ENCODE assay signal across 26 mouse cellular contexts in the genomic region with DNA sequence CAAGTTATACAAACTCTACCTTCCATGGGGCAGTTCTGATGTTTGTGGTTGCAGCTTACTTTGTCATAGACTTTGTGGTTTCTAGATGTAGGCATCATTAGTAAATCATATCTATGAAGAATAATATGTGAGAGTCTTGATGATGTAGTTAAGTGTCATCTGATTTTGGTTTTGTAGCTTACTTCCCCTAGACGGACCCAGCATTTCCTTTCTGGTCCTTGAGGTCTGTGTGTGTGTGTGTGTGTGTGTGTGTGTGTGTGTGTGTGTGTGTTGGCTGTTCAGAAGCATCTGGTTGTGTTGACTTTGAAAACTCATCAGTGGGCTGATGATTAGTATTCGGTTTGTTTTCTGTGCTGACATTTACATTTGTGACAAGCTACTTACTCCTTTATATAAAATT. TPM values are rescaled to one million over a fixed set of nuclear protein-coding genes. Genes with fewer than 3 reads are reported as not detected.
DNase-seq lines count a peak whose midpoint lies in the region; ATAC-seq and TF ChIP-seq lines count a peak whose summit lies in the region.
"Had no signal": no experiment of that assay in that cellular context is flagged by ENCODE, and none has a peak within 500 bp of the region (broad histone marks: within the 10 kb centered on the region; RNA-seq: fewer than 3 reads in every experiment).

No protein-coding gene starts in this region.

- no peak for TF ChIP-seq CTCF in bone marrow macrophage, adult 2 months (IDR thresholded peaks at IDR 0.05; ENCODE audit: low read depth, low read length)

- peaks cover 45% of the 10 kb centered on the region for H3K4me1 ChIP-seq in bone marrow macrophage, adult 2 months (ENCODE audit: control insufficient read depth, insufficient read depth, low read length)

- DNase-seq in 416B (ENCODE audit: low read depth), result peak; percentile 83
- DNase-seq in right cerebral cortex, postnatal 25 days, result no peak
- DNase-seq in urinary bladder, adult 18-20 months (ENCODE audit: low spot score in 2 of 2), result no peak
- no peak for DNase-seq in cerebellum, postnatal 4 days (ENCODE audit: low spot score in 2 of 2)
- DNase-seq: adrenal gland, adult 2 months; adrenal gland, postnatal 10 days; adrenal gland, postnatal 25 days; cerebellum, adult 11-12 months; cerebellum, adult 2 months; cerebellum, adult 9-10 months; cerebellum, postnatal 10 days; cerebellum, postnatal 25 days had no signal

- H3K4me2 ChIP-seq in myocyte (ENCODE audit: low read depth), result peak overlapping the region; percentile 66
- H3K4me2 ChIP-seq: embryonic facial prominence, embryonic 12.5 days; forebrain, embryonic 12.5 days had no signal

- H3ac ChIP-seq in myocyte (ENCODE audit: control insufficient read depth, insufficient read length), result no peak overlapping the region

- peak; percentile 48 for ATAC-seq in inflammation-experienced regulatory T-cells, adult 6 months
- ATAC-seq in megakaryocyte progenitor cell, adult 5-6 weeks (replicated peaks; ENCODE audit: poor library complexity), result no peak
- ATAC-seq: activated CD4-positive, CD25-positive, alpha-beta regulatory T cell, adult 4 months; forebrain, embryonic 14.5 days; forebrain, embryonic 16.5 days; Patski had no signal

- no peaks in the 10 kb centered on the region for H3K27me3 ChIP-seq in myocyte (ENCODE audit: control insufficient read depth, insufficient read depth, insufficient read length)
- H3K27me3 ChIP-seq: CH12.LX, Patski had no signal

- peaks cover 15% of the 10 kb centered on the region for H3K79me2 ChIP-seq in myocyte (ENCODE audit: control insufficient read depth, insufficient read depth)

- peak overlapping the region; percentile 83 for H3K27ac ChIP-seq in bone marrow macrophage, adult 2 months (ENCODE audit: insufficient read depth, low read depth, low read length)
- H3K27ac ChIP-seq: embryonic facial prominence, embryonic 10.5 days; embryonic facial prominence, embryonic 12.5 days; forebrain, embryonic 10.5 days; forebrain, embryonic 12.5 days had no signal

- H3K36me3 ChIP-seq in myocyte (ENCODE audit: control insufficient read depth, insufficient read depth), result peaks cover 5% of the 10 kb centered on the region
- H3K36me3 ChIP-seq: embryonic facial prominence, embryonic 10.5 days; embryonic facial prominence, embryonic 12.5 days; forebrain, embryonic 10.5 days; forebrain, embryonic 12.5 days had no signal

- H3K4me3 ChIP-seq in bone marrow macrophage, adult 2 months (ENCODE audit: insufficient read depth, low read length), result no peak overlapping the region
- no peak overlapping the region for H3K4me3 ChIP-seq in myocyte
- H3K4me3 ChIP-seq: embryonic facial prominence, embryonic 10.5 days; embryonic facial prominence, embryonic 12.5 days; erythroblast, embryonic 14.5 days; forebrain, embryonic 10.5 days; forebrain, embryonic 12.5 days had no signal

- no peak for TF ChIP-seq POLR2A in bone marrow macrophage, adult 2 months (IDR thresholded peaks at IDR 0.05; ENCODE audit: borderline replicate concordance, low read depth, low read length)
- TF ChIP-seq POLR2A in myocyte (IDR thresholded peaks at IDR 0.05; ENCODE audit: insufficient read length, low read depth), result no peak

TF ChIP-seq in myocyte, 11 proteins besides CTCF, POLR2A, EP300 and RAD21:
- TF ChIP-seq TCF3 (IDR thresholded peaks at IDR 0.05; ENCODE audit: insufficient read length, low read depth) (no peak), MYOD1 (IDR thresholded peaks at IDR 0.05; ENCODE audit: control insufficient read depth in 1 of 3, insufficient read length in 2 of 3, low read depth in 2 of 3) (no peak), SRF (IDR thresholded peaks at IDR 0.05; ENCODE audit: control insufficient read depth, insufficient read length, low read depth) (no peak), REST (IDR thresholded peaks at IDR 0.05; ENCODE audit: insufficient read depth, insufficient read length) (no peak), POLR2AphosphoS2 (IDR thresholded peaks at IDR 0.05; ENCODE audit: insufficient read length, low read depth) (no peak), E2F4 (IDR thresholded peaks at IDR 0.05; ENCODE audit: insufficient read depth) (no peak), TCF12 (IDR thresholded peaks at IDR 0.05; ENCODE audit: insufficient read depth, poor library complexity, severe bottlenecking) (no peak), MAX (IDR thresholded peaks at IDR 0.05; ENCODE audit: low read depth) (no peak), MYOG (IDR thresholded peaks at IDR 0.05; ENCODE audit: control insufficient read depth in 1 of 3, insufficient read depth in 1 of 3, insufficient read length in 2 of 3, low read depth in 2 of 3) (no peak), CEBPB (IDR thresholded peaks at IDR 0.05; ENCODE audit: insufficient read depth, poor library complexity, severe bottlenecking) (no peak), USF1 (IDR thresholded peaks at IDR 0.05; ENCODE audit: low read depth) (no peak)
TF ChIP-seq in myocyte: peak in this region for 0.

RNA-seq across cellular contexts. Expression of gene Sdccag8, which starts 17.6 kb away (rescaled TPM):
- 24.5 and 26.0 TPM in 2 replicates for polyA plus RNA-seq in bone marrow macrophage, adult 2 months (2012; ENCODE audit: insufficient read depth, insufficient read length, missing spikeins)
- 10 to 100 TPM; 24.5 to 28.1 (median 27.5) TPM for polyA plus RNA-seq in inflammation-experienced regulatory T-cells, adult 6 months (2017; shearing (Covaris generic))
- polyA plus RNA-seq in myocyte (2012; fragmentation: generic; extraction: Trizol), result 8.4 TPM
- total RNA-seq in megakaryocyte progenitor cell, adult 5-6 weeks (2015), result 9.4 and 12.8 TPM in 2 replicates
- total RNA-seq in megakaryocyte progenitor cell, adult 5-6 weeks (2017), result 23.2 and 25.4 TPM in 2 replicates

RNA-seq across cellular contexts. Expression of gene Cep170, which starts 18.2 kb away (rescaled TPM):
- 55.1 and 60.1 TPM in 2 replicates for polyA plus RNA-seq in bone marrow macrophage, adult 2 months (2012; ENCODE audit: insufficient read depth, insufficient read length, missing spikeins)
- 10 to 100 TPM; 10.7 to 11.6 (median 11.6) TPM for polyA plus RNA-seq in inflammation-experienced regulatory T-cells, adult 6 months (2017; shearing (Covaris generic))
- 15.4 TPM for polyA plus RNA-seq in myocyte (2012; fragmentation: generic; extraction: Trizol)
- 32.9 and 42.4 TPM in 2 replicates for total RNA-seq in megakaryocyte progenitor cell, adult 5-6 weeks (2015)
- total RNA-seq in megakaryocyte progenitor cell, adult 5-6 weeks (2017), result 28.2 and 32.0 TPM in 2 replicates
